Mouse (Mus musculus) cerebellum, postnatal 4 days (tissue): Measurements from ENCODE around the gene Tmem120b.
A peak's percentile ranks its signal among the peaks of the same experiment; 100 is the strongest.

Source experiments
- DNase-seq, 2 experiments: peaks; one replicate each; pipeline ENCODE4 v3.0.0; 2022; ENCODE audit warnings: low spot score in 2 of 2, mixed read lengths in 1 of 2

Gene Tmem120b

DNA sequence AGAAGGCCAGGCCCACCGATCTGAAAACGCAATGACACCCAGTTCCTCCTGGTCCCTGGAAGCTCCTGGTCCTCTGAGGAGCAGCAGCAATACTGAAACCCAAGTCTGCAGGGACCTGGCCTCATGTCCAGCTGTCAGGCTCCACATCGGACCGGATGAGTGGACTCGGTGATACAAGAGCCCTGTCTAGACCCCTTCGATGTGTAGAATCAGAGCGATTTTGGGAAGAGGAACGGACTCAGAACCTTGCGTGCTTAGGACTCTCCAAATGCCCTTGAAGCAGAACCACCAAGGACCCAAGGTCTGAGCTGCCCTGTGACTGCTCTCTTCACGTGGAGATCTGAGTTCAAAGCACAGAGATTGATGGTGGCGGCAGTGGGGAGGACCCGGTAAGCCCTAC is at the start of gene Tmem120b:
Gene Tmem120b (plus strand): TSS at position 301 of the 400 bp plus-strand sequence.
- no peak for DNase-seq

GRCm38 (mm10) chr5:123019336-123020016 is 48.7 kb upstream of the Tmem120b start:
- DNase-seq, result no peak

DNA sequence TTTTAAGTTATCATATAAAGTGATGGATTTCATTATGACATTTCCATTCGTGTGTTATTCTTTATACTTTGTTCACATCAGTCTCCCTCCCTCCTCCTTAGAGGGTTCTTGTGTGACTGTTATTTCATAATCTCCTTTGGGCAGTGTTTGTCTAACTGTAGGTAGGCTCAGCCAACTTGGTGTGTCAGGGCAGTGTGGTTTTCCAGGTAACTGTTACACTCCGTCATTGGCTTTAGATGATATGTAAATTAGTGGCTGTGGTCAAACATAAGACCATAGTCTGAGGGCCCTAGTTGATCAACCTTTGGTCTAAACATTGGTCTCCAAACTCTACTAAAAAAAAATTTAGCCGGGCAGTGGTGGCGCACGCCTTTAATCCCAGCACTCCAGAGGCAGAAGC is 47.8 kb upstream of the Tmem120b start:
- DNase-seq, result no peak

DNA sequence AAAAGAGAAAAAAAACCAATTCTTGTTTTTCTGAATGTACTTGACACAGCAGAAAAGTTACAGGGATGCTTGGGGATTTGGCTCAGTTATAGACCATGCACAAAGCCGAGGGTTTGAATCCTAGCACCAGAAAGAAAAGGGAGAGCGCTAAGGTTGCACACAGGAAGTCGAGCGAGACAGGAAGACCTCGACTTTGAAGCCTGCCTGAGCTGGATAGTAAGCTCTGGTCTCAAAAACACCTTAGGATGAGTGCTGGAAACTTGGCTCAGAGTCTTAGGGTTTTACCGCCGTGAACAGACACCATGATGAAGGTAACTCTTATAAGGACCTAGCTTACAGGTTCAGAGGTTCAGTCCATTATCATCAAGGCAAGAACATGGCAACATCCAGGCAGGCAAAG is 46.8 kb upstream of the Tmem120b start:
- no peak for DNase-seq

DNA sequence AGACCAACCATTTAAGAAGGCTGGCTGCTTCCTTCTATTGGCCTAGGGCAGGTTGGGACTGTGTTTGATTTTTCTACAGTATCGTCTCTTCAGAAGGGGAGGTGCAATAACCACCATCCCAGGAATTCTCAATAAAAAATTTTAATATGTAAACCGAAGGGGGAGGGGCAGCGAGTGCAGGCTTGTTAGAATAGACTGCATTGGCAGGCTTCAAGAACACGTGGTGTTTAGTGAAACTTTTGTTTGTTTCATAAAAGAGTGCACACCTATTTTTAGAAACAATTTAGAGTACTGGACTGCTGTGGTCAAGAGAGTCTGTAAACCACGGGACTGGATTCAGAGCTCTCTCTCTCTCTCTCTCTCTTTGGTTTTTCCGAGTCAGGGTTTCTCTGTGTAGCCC is 45.2 kb upstream of the Tmem120b start:
- no peak for DNase-seq

GRCm38 (mm10) chr5:123024312-123024711 is 43.9 kb upstream of the Tmem120b start:
- no peak for DNase-seq

DNA sequence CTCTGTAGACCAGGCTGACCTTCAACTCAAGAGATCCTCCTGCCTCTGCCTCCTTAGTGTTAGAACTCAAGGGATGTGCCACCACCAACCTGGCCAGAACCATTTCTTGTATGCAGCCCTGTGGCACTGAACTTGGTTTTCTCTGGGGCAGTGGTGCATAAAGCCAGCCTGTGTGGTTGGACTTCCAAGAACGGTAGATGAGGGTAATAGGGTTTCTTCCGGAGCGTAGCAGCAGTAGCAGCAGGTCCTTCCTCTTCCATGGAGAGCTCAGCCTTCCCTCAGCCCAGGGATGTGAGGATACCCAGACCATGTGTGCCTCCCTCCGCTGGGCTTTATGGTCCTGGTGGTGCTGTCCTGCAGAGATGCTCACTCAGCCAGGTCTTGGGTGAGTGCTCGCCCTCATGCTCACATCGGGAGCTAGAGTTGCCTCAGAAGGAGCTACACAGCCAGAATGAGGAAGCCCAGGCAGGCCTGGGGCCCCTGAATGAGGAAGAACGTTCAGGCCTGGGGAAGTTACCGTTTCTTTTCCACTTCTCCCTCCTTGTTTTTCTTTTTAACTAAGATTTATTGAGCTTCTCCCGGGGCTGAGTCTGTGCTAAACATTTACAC is 43.1 kb upstream of the Tmem120b start:
- no peak for DNase-seq

- no peak for DNase-seq
Observed at GRCm38 (mm10) chr5:123026414-123026813, 41.8 kb upstream of the Tmem120b start.

DNA sequence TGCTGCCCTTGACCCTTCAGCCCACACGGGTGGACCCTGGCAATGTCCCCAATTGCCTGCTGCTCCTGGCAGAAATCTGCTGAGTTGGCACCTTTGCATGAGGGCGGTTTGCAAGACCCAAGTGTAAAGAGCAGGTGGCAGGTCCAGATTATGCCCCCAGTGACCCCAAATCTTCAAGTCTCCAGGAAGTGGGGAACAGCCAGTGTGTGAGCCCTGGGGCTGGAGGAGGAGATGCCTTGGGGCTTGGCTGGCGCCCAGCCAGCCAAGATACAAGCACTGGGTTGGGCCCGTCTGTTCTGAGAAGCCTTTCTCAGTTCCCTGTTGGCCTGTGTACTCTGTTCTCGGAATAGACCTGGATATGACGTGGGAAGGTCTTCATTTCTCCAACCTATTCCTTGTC is 40.8 kb upstream of the Tmem120b start:
- DNase-seq, result no peak

GRCm38 (mm10) chr5:123029729-123030128 is 38.5 kb upstream of the Tmem120b start:
- DNase-seq, result no peak

DNA sequence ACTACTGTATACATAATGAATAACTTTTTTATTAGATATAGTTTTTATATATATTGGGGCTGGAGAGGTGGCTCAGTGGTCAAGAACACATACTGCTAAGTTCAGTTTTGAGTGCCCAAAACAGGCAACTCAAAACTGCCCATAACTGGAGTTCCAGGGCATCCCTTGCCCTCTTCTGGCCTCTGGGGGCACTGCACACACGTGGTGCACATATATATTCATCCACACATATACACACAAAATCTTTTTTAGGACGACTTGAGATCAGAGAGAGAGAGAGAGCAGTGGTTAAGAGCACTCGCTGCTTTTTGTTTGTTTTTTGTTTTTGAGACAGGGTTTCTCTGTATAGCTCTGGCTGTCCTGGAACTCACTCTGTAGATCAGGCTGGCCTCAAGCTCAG is 36.9 kb upstream of the Tmem120b start:
- DNase-seq, result no peak

- no peak for DNase-seq
Observed at GRCm38 (mm10) chr5:123033646-123034160, 34.5 kb upstream of the Tmem120b start.

DNA sequence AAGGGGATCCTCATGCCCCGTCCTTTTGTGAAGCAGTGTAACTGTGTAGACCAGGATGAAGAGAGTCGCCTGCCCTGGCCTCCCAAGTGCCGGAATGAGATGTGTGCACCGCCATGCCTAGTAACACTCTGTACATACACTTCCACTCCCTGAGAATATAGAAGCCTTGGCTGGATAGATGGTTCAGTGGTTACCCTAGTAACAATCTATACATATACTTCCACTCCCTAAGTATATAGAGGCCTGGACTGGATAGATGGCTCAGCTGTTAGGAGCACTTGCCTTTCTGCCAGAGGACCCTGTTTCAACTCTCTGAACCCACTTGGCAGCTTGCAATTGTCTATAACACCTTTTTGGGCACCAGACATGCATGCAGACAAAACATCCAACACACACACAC is 33.1 kb upstream of the Tmem120b start:
- DNase-seq, result no peak

GRCm38 (mm10) chr5:123035564-123035963 is 32.7 kb upstream of the Tmem120b start:
- no peak for DNase-seq

DNA sequence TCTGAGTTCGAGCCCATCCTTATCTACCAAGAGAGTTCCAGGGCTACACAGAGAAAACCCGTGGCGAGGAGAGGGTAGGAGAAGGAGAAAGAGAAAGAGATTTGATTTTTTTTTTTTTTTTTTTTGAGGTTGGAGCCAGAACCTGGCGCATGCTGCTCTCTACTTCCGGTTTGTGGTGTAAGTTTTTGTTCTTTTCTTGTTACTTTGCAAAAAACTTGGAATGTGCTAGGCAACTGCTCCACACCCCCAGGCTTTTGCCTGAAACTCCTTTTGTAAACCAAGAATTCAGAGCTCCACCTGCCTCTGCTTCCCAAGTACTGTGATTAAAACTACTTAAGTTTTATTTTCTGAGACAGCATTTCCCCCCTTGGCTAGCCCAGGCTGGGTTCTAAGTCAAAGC is 30.1 kb upstream of the Tmem120b start:
- no peak for DNase-seq

- peak in 1 of 2 experiments; percentile 39 for DNase-seq
Observed at GRCm38 (mm10) chr5:123039120-123039752, 29.0 kb upstream of the Tmem120b start.

DNA sequence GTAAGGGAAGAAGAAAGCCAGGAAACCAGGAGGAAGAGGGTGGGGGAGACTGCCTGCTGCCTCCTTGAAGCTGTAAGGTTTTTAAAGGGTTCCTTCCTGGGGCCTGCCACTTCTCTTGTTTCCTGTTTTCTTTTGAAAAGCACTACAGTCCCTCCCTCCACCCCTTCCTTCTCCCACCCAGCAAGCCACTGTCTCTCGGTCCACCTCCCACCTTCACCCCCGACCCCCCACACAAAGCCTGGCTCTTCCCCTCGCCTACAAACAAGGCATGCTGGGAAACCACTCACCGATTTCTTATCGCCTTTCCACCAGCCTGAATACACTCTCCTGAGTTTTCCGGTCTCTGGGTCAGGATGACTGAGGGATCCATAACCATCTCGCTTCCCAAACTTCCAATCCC is 27.4 kb upstream of the Tmem120b start:
- DNase-seq, result no peak

GRCm38 (mm10) chr5:123043856-123044255 is 24.4 kb upstream of the Tmem120b start:
- no peak for DNase-seq

- DNase-seq, result peak in 1 of 2 experiments; percentile 51
Observed at GRCm38 (mm10) chr5:123045561-123046295, 22.5 kb upstream of the Tmem120b start.

- no peak for DNase-seq
Observed at GRCm38 (mm10) chr5:123046916-123047315, 21.3 kb upstream of the Tmem120b start, which contains the start of gene Morn3. TSS of gene Morn3 (minus strand) at chr5:123047016.

- no peak for DNase-seq
Observed at GRCm38 (mm10) chr5:123049271-123049670, 18.9 kb upstream of the Tmem120b start.

GRCm38 (mm10) chr5:123050918-123051317 is 17.3 kb upstream of the Tmem120b start:
- DNase-seq, result no peak
